Mouse (Mus musculus) stomach, postnatal 0 days (tissue): ENCODE results near the gene Dppa3.

Experiments
- CTCF ChIP-seq: IDR thresholded peaks from 2 replicates; pipeline ENCODE4 v1.5.1; 2016; ENCODE audit warnings: antibody characterized with exemption, low read depth, mild to moderate bottlenecking, moderate library complexity
- EP300 ChIP-seq: optimal IDR thresholded peaks from 2 replicates; pipeline ENCODE3; 2016; ENCODE audit warnings: antibody characterized with exemption

- TF ChIP-seq EP300 (no peak), CTCF (no peak)
Measured at GRCm38 (mm10) chr6:122602242-122602991, 23.8 kb upstream of the Dppa3 start, which contains the start of gene Apobec1.
